Comparison of ENCODE assay signal across 13 mouse cellular contexts in genomic region chr10:75880771-75881577, GRCm38 (mm10). TPM values are rescaled to one million over a fixed set of nuclear protein-coding genes. Genes with fewer than 3 reads are reported as not detected.
DNase-seq lines count a peak whose midpoint lies in the region; ATAC-seq and TF ChIP-seq lines count a peak whose summit lies in the region.
"Had no signal": no experiment of that assay in that cellular context is flagged by ENCODE, and none has a peak within 500 bp of the region (broad histone marks: within the 10 kb centered on the region; RNA-seq: fewer than 3 reads in every experiment).

No protein-coding gene starts in this region.

- no peaks in the 10 kb centered on the region for H3K36me3 ChIP-seq in midbrain, embryonic 11.5 days (ENCODE audit: control insufficient read depth, insufficient read depth, low read length)
- no peaks in the 10 kb centered on the region for H3K36me3 ChIP-seq in midbrain, embryonic 15.5 days (replicated peaks)
- no peaks in the 10 kb centered on the region for H3K36me3 ChIP-seq in liver, embryonic 12.5 days
- H3K36me3 ChIP-seq in lung, postnatal 0 days (ENCODE audit: insufficient read depth, low read length), result no peaks in the 10 kb centered on the region

- TF ChIP-seq CTCF in cerebellum, adult 2 months (IDR thresholded peaks at IDR 0.05; ENCODE audit: borderline replicate concordance, insufficient read depth, low read depth, low read length), result no peak
- no peak for TF ChIP-seq CTCF in lung, postnatal 0 days (IDR thresholded peaks at IDR 0.05)

- no peak for TF ChIP-seq POLR2A in cerebellum, adult 2 months (IDR thresholded peaks at IDR 0.05; ENCODE audit: borderline replicate concordance, insufficient read depth, low read length)

- H3K4me1 ChIP-seq in cerebellum, adult 2 months (ENCODE audit: control insufficient read depth, insufficient read depth, low read length), result no peaks in the 10 kb centered on the region
- H3K4me1 ChIP-seq in midbrain, embryonic 11.5 days (ENCODE audit: control insufficient read depth, insufficient read depth, low read length), result peaks cover 9% of the 10 kb centered on the region; the same call in 1 of the 2 replicates
- no peaks in the 10 kb centered on the region; the same call in 1 of the 2 replicates for H3K4me1 ChIP-seq in midbrain, embryonic 15.5 days
- H3K4me1 ChIP-seq in liver, embryonic 12.5 days, result peaks cover 6% of the 10 kb centered on the region; the same call in 1 of the 2 replicates
- no peaks in the 10 kb centered on the region for H3K4me1 ChIP-seq in lung, postnatal 0 days (ENCODE audit: insufficient read depth, low read depth, low read length)

- DNase-seq in cerebellum, adult 2 months, result no peak
- no peak for DNase-seq in cerebellum, postnatal 25 days
- peak; percentile 62 for DNase-seq in midbrain, embryonic 11.5 days (ENCODE audit: low spot score, missing footprints)
- DNase-seq in fibroblast of lung, adult 2 months (ENCODE audit: low read depth), result peak; percentile 97
- DNase-seq in lung, postnatal 0 days (ENCODE audit: low spot score), result no peak
- DNase-seq in frontal cortex, adult 2 months (ENCODE audit: extremely low spot score in 1 of 2, low spot score in 1 of 2), result no peak
- DNase-seq: B cell, adult 2 months; cerebellum, adult 9-10 months; layer of hippocampus, postnatal 36 days; lung, postnatal 36 days; thymus, adult 2 months had no signal

- H3K27ac ChIP-seq in cerebellum, adult 2 months (ENCODE audit: insufficient read depth, low read length), result 0 out of 2 replicates have a peak overlapping the region, but pooled peaks have one; percentile 47
- H3K27ac ChIP-seq in midbrain, embryonic 11.5 days (ENCODE audit: low read depth, low read length), result no peak overlapping the region
- H3K27ac ChIP-seq in midbrain, embryonic 15.5 days, result no peak overlapping the region
- H3K27ac ChIP-seq in liver, embryonic 12.5 days, result 0 out of 2 replicates have a peak overlapping the region, but pooled peaks have one; percentile 18
- no peak overlapping the region for H3K27ac ChIP-seq in lung, postnatal 0 days (ENCODE audit: low read length)

- TF ChIP-seq EP300 in lung, postnatal 0 days (IDR thresholded peaks at IDR 0.05), result no peak

- no peak overlapping the region for H3K4me3 ChIP-seq in cerebellum, adult 2 months (replicated peaks; ENCODE audit: insufficient read depth, low read depth, low read length)
- no peak overlapping the region for H3K4me3 ChIP-seq in midbrain, embryonic 11.5 days (ENCODE audit: low read depth, low read length)
- no peak overlapping the region for H3K4me3 ChIP-seq in midbrain, embryonic 15.5 days
- no peak overlapping the region for H3K4me3 ChIP-seq in liver, embryonic 12.5 days
- H3K4me3 ChIP-seq in lung, postnatal 0 days (ENCODE audit: low read depth, low read length), result no peak overlapping the region

- no peak for ATAC-seq in midbrain, embryonic 11.5 days (ENCODE audit: low FRiP score)
- no peak for ATAC-seq in midbrain, embryonic 15.5 days (replicated peaks)
- no peak for ATAC-seq in liver, embryonic 12.5 days
- ATAC-seq in lung, postnatal 0 days, result no peak

- 42% methylated on average over 6 of the region's 6 CpGs for WGBS in cerebellum, adult 2 months
- WGBS in midbrain, embryonic 11.5 days, result 71% methylated on average over 6 of the region's 6 CpGs
- 57% methylated on average over 6 of the region's 6 CpGs for whole genome bisulfite sequencing in midbrain, embryonic 15.5 days
- WGBS in liver, embryonic 12.5 days (ENCODE audit: insufficient replicate concordance), result 51% methylated on average over 6 of the region's 6 CpGs
- WGBS in lung, postnatal 0 days, result 40% methylated on average over 6 of the region's 6 CpGs

- H3K4me2 ChIP-seq in midbrain, embryonic 11.5 days, result no peak overlapping the region
- no peak overlapping the region for H3K4me2 ChIP-seq in midbrain, embryonic 15.5 days
- H3K4me2 ChIP-seq in liver, embryonic 12.5 days, result no peak overlapping the region
- no peak overlapping the region for H3K4me2 ChIP-seq in lung, postnatal 0 days (replicated peaks; ENCODE audit: low read depth, low read length)

- no peaks in the 10 kb centered on the region for H3K9me3 ChIP-seq in midbrain, embryonic 11.5 days (ENCODE audit: control insufficient read depth, low read length)
- H3K9me3 ChIP-seq in midbrain, embryonic 15.5 days, result no peaks in the 10 kb centered on the region
- no peaks in the 10 kb centered on the region for H3K9me3 ChIP-seq in liver, embryonic 12.5 days (replicated peaks)
- H3K9me3 ChIP-seq in lung, postnatal 0 days (ENCODE audit: low read length), result no peaks in the 10 kb centered on the region

- H3K27me3 ChIP-seq in cerebellum, adult 2 months (ENCODE audit: control insufficient read depth, insufficient read depth, low read length), result no peaks in the 10 kb centered on the region
- H3K27me3 ChIP-seq in midbrain, embryonic 11.5 days (ENCODE audit: control insufficient read depth, insufficient read depth, low read length), result no peaks in the 10 kb centered on the region
- no peaks in the 10 kb centered on the region for H3K27me3 ChIP-seq in midbrain, embryonic 15.5 days (replicated peaks)
- H3K27me3 ChIP-seq in liver, embryonic 12.5 days (replicated peaks), result peaks cover 30% of the 10 kb centered on the region
- no peaks in the 10 kb centered on the region for H3K27me3 ChIP-seq in lung, postnatal 0 days (replicated peaks; ENCODE audit: insufficient read depth, low read length)

- no peak overlapping the region for H3K9ac ChIP-seq in midbrain, embryonic 11.5 days (ENCODE audit: low read length)
- H3K9ac ChIP-seq in midbrain, embryonic 15.5 days, result no peak overlapping the region
- H3K9ac ChIP-seq in liver, embryonic 12.5 days, result no peak overlapping the region
- H3K9ac ChIP-seq in lung, postnatal 0 days (replicated peaks; ENCODE audit: low read depth), result no peak overlapping the region

RNA-seq across cellular contexts. Expression of gene Derl3, which starts 12.2 kb away (rescaled TPM):
- polyA plus RNA-seq in cerebellum, adult 2 months (2012; rRNA removed), result 3.4 TPM in 2 replicates
- 0.62 and 1.6 TPM in 2 replicates for polyA plus RNA-seq in midbrain, embryonic 11.5 days (2014; fragmentation: Nextera tagmentation; extraction: Ambion mirVana)
- polyA plus RNA-seq in midbrain, embryonic 15.5 days (2015; fragmentation: Nextera tagmentation; extraction: Ambion mirVana), result 2.1 and 2.8 TPM in 2 replicates
- polyA plus RNA-seq in liver, embryonic 12.5 days (2016; fragmentation: Nextera tagmentation; extraction: Ambion mirVana), result 1.4 and 2.5 TPM in 2 replicates
- polyA plus RNA-seq in lung, postnatal 0 days (2015; fragmentation: Nextera tagmentation; extraction: Ambion mirVana), result 1.2 TPM in 2 replicates
- polyA plus RNA-seq in frontal cortex, adult 2 months (2012; rRNA removed), result 5.3 and 6.5 TPM in 2 replicates

RNA-seq across cellular contexts. Expression of gene Mif, which starts 20.9 kb away (rescaled TPM):
- polyA plus RNA-seq in cerebellum, adult 2 months (2012; rRNA removed), result 1,309 and 1,339 TPM in 2 replicates
- polyA plus RNA-seq in midbrain, embryonic 11.5 days (2014; fragmentation: Nextera tagmentation; extraction: Ambion mirVana), result 1,631 and 1,834 TPM in 2 replicates
- polyA plus RNA-seq in midbrain, embryonic 15.5 days (2015; fragmentation: Nextera tagmentation; extraction: Ambion mirVana), result 1,455 and 1,508 TPM in 2 replicates
- 1,383 and 1,459 TPM in 2 replicates for polyA plus RNA-seq in liver, embryonic 12.5 days (2016; fragmentation: Nextera tagmentation; extraction: Ambion mirVana)
- polyA plus RNA-seq in lung, postnatal 0 days (2015; fragmentation: Nextera tagmentation; extraction: Ambion mirVana), result 280 and 356 TPM in 2 replicates
- polyA plus RNA-seq in frontal cortex, adult 2 months (2012; rRNA removed), result 1,072 and 1,398 TPM in 2 replicates

RNA-seq across cellular contexts. Expression of gene Smarcb1, which starts 40.4 kb away (rescaled TPM):
- polyA plus RNA-seq in cerebellum, adult 2 months (2012; rRNA removed), result 78.5 and 82.1 TPM in 2 replicates
- 268 and 274 TPM in 2 replicates for polyA plus RNA-seq in midbrain, embryonic 11.5 days (2014; fragmentation: Nextera tagmentation; extraction: Ambion mirVana)
- polyA plus RNA-seq in midbrain, embryonic 15.5 days (2015; fragmentation: Nextera tagmentation; extraction: Ambion mirVana), result 300 and 303 TPM in 2 replicates
- 99.1 and 109 TPM in 2 replicates for polyA plus RNA-seq in liver, embryonic 12.5 days (2016; fragmentation: Nextera tagmentation; extraction: Ambion mirVana)
- 109 TPM in 2 replicates for polyA plus RNA-seq in lung, postnatal 0 days (2015; fragmentation: Nextera tagmentation; extraction: Ambion mirVana)
- polyA plus RNA-seq in frontal cortex, adult 2 months (2012; rRNA removed), result 82.1 and 89.4 TPM in 2 replicates

RNA-seq across cellular contexts. Expression of gene Gstt2, which starts 43.8 kb away (rescaled TPM):
- polyA plus RNA-seq in cerebellum, adult 2 months (2012; rRNA removed), result 21.0 and 26.6 TPM in 2 replicates
- polyA plus RNA-seq in midbrain, embryonic 11.5 days (2014; fragmentation: Nextera tagmentation; extraction: Ambion mirVana), result 6.3 and 8.4 TPM in 2 replicates
- polyA plus RNA-seq in midbrain, embryonic 15.5 days (2015; fragmentation: Nextera tagmentation; extraction: Ambion mirVana), result 7.4 and 7.5 TPM in 2 replicates
- polyA plus RNA-seq in liver, embryonic 12.5 days (2016; fragmentation: Nextera tagmentation; extraction: Ambion mirVana), result 32.8 and 33.9 TPM in 2 replicates
- 40.6 and 44.7 TPM in 2 replicates for polyA plus RNA-seq in lung, postnatal 0 days (2015; fragmentation: Nextera tagmentation; extraction: Ambion mirVana)
- polyA plus RNA-seq in frontal cortex, adult 2 months (2012; rRNA removed), result 17.8 and 20.9 TPM in 2 replicates

RNA-seq across cellular contexts. Expression of gene Chchd10, which starts 52.0 kb away (rescaled TPM):
- 567 and 609 TPM in 2 replicates for polyA plus RNA-seq in cerebellum, adult 2 months (2012; rRNA removed)
- polyA plus RNA-seq in midbrain, embryonic 11.5 days (2014; fragmentation: Nextera tagmentation; extraction: Ambion mirVana), result 5.5 and 6.4 TPM in 2 replicates
- polyA plus RNA-seq in midbrain, embryonic 15.5 days (2015; fragmentation: Nextera tagmentation; extraction: Ambion mirVana), result 82.8 and 88.3 TPM in 2 replicates
- 101 and 103 TPM in 2 replicates for polyA plus RNA-seq in liver, embryonic 12.5 days (2016; fragmentation: Nextera tagmentation; extraction: Ambion mirVana)
- polyA plus RNA-seq in lung, postnatal 0 days (2015; fragmentation: Nextera tagmentation; extraction: Ambion mirVana), result 299 and 347 TPM in 2 replicates
- 453 and 546 TPM in 2 replicates for polyA plus RNA-seq in frontal cortex, adult 2 months (2012; rRNA removed)

Comparison
In these comparisons a context has a peak if more than half of its experiments do, and no peak if none do; other contexts are left out.
1. DNase-seq: peak in midbrain, embryonic 11.5 days (single experiment) and fibroblast of lung, adult 2 months (single experiment); none in cerebellum, adult 2 months (0 of 2), cerebellum, postnatal 25 days (0 of 2), lung, postnatal 0 days (single experiment) and frontal cortex, adult 2 months (0 of 2).
2. H3K27ac ChIP-seq: peak in cerebellum, adult 2 months (single experiment) and liver, embryonic 12.5 days (single experiment); none in midbrain, embryonic 11.5 days (single experiment), midbrain, embryonic 15.5 days (single experiment) and lung, postnatal 0 days (single experiment).